Mouse (Mus musculus) embryo, embryonic 10.5 days (tissue): Measurements from ENCODE around the gene Olfr412.

Experiments
- DNase-seq: peaks from one replicate; pipeline ENCODE4 v3.0.0-alpha.2; 2015; ENCODE audit warnings: low spot score

Olfr412 gene

DNA sequence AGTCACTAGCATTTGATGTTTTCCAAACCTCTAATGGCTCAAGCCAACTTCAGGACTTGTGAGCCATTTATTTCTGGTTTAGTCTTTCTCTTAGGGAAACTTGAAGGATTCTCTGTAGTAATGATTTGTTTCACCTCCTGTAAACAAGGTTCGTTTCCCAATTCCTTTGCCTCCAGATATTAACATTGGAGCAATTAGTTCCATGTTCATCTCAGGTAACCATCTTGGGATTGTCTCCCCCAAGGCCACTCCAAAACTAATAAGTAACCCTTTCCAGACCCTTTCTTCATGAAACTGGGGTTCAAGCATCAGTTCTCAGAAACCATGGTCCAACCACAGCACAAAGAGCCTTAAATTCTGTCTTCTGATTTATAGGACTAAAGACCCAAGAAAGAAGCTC is at the start of gene Olfr412:
Gene Olfr412 (plus strand): TSS at position 301 of the 400 bp plus-strand sequence.
- DNase-seq: no peak

DNA sequence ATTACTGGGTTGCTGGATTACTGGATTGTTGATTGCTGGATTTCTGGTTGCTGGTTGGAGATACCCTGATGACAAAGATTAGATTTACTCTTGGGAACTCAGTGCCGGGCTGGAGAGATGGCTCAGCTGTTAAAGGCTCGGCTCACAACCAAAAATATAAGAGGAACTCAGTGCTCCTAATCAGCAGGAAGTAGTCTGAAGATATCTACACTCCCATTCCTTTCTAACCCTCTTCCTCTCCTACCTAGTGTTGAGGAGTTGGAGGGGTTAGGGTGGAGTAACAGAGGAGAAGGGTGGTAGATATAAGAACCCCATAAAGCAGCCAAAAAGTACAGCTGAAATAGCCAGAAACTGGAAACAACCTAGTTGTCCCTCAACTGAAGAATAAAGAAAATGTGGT is 35.8 kb upstream of the Olfr412 start:
- DNase-seq: no peak

GRCm38 (mm10) chr11:74328781-74329180 is 33.1 kb upstream of the Olfr412 start:
- no peak for DNase-seq

- DNase-seq: no peak
These were observed 23.9 kb upstream of the Olfr412 start, which contains the start of gene Olfr410 for GRCm38 (mm10) chr11:74337931-74338330. Olfr410 (minus strand) TSS chr11:74338031.

DNA sequence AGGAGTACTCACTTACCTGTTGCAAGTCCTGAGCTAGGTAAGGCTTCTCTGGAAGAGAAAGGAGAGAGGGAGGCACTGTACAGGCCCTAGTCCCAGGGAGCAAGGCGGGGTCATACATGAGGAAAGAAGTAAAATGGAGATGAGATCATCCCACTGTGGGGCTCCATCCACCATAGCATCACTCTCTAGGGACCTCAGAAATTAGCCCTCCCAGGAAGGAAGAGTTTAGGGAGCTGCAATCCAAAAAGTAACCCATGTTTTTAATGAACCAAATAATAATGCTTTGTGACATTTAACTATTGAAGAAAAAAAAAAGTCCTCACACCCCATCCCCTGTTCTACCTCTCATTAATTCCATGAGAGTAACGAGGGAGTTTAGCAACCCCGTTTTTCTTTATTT is 9.3 kb upstream of the Olfr412 start, which contains the start of gene Olfr411:
Gene Olfr411 (minus strand): TSS at position 101 of the 400 bp plus-strand sequence.
- no peak for DNase-seq

DNA sequence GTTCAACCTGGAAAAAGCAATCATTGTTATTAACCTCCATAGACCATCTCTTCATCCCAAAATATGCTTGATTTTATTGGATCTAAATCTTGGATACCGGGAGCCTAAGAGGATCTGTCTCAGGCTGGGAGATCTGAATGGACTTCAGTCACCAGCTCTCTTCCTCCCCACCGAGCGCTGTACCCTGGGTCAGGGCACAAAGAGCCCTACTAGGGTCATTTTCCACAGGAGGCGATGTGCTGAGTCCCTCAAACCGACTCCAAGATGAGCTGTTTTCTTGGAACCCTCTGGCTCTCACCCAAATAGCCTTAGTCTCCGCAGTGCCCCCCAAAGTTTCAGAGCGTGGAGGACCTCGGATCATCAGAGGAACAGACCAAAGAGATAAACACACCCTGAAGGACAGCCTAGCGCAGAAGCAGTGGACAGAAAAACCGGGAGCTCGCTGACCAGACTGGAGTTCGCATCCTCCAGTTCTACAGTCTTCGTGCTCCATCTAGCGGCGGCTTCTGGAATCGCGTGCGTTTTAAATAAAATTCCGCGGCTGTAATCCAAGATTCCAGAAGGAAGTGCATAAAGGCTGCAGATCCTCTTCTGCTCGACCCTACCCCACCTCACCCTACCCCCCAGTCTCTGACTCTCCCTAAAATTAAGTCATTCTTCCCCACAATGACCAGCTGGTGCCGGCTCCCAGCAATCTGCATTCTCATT is 9.7 kb downstream of the Olfr412 start:
- peak; percentile 91 for DNase-seq

GRCm38 (mm10) chr11:74376847-74377246 is 15.0 kb downstream of the Olfr412 start:
- DNase-seq: peak; percentile 73

DNA sequence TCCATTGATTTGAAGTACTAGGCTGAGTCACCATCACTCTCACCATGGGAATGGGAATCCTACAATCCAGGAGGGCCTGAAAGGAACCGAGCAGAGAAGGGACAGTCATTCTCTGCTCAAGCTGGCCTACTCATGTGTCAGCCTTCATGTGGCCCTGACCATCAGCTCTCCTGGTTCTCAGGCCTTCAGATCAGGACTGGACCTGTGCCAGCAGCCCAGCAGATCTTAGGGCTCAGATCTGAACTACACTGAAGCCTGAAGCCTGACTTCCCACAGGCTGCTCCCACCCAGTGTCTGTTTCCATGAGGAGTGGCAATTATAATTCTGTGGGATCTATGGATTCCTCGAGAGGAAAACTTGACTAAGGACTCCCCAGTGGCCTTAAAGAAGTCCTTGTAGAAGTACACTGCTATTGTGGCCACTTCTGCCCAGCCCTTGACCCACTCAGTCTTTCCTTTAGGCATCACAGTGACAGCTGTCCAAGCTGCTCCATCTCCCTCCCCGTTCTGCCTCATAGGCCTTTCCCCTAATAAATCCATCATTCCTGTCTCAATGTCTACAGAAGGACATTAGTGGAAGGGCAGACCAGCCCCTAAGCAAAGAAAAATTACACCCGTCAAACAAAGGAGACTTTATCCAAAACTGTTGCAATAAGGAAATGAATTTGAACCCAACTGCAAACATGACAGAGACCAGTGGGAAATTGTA is 17.5 kb downstream of the Olfr412 start:
- no peak for DNase-seq

DNA sequence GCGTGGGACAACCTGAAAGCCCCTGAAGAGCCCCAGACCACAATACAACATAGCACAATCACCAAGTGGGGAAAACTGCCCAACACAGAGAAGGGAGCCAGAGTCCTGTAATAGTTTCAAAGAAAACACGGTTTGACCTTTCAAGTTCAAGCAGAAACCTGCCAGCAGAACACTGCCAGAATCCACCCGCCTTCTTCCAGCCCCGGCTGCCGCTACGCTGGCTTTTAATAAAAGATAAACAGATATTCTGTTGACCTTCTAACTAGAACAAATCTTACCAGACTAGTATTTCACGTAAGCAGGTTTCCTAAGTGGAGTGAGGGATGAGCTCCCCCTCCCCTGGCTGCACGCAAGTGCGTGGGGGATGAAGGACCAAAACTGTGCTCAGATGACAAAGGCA is 23.8 kb downstream of the Olfr412 start:
- no peak for DNase-seq

- no peak for DNase-seq
These were observed 25.3 kb downstream of the Olfr412 start for GRCm38 (mm10) chr11:74387203-74387602.

GRCm38 (mm10) chr11:74391899-74392298 is 30.0 kb downstream of the Olfr412 start:
- no peak for DNase-seq

DNA sequence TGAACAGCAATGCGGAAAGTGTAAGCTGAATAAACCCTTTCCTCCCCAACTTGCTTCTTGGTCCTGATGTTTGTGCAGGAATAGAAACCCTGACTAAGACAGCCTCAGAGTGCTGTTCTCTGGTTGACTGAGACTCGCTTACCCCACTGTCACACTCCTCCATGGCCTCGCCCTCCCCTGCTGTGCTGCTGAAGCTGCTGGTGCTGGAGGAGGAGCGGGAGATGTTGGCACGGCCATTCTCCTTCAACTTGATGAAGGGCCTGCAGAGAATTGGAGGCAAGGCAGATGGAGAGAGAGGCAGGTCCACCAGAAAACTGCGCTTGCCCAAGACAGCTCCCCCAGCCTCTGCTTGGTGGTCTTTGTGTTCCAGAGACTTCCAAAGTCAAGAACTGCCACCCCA is 31.0 kb downstream of the Olfr412 start:
- DNase-seq: no peak

GRCm38 (mm10) chr11:74393489-74393888 is 31.6 kb downstream of the Olfr412 start:
- no peak for DNase-seq

GRCm38 (mm10) chr11:74395583-74395982 is 33.7 kb downstream of the Olfr412 start:
- DNase-seq: no peak

GRCm38 (mm10) chr11:74402126-74402525 is 40.3 kb downstream of the Olfr412 start:
- peak; percentile 43 for DNase-seq

GRCm38 (mm10) chr11:74404216-74404615 is 42.3 kb downstream of the Olfr412 start:
- no peak for DNase-seq

GRCm38 (mm10) chr11:74405201-74405600 is 43.3 kb downstream of the Olfr412 start:
- no peak for DNase-seq

DNA sequence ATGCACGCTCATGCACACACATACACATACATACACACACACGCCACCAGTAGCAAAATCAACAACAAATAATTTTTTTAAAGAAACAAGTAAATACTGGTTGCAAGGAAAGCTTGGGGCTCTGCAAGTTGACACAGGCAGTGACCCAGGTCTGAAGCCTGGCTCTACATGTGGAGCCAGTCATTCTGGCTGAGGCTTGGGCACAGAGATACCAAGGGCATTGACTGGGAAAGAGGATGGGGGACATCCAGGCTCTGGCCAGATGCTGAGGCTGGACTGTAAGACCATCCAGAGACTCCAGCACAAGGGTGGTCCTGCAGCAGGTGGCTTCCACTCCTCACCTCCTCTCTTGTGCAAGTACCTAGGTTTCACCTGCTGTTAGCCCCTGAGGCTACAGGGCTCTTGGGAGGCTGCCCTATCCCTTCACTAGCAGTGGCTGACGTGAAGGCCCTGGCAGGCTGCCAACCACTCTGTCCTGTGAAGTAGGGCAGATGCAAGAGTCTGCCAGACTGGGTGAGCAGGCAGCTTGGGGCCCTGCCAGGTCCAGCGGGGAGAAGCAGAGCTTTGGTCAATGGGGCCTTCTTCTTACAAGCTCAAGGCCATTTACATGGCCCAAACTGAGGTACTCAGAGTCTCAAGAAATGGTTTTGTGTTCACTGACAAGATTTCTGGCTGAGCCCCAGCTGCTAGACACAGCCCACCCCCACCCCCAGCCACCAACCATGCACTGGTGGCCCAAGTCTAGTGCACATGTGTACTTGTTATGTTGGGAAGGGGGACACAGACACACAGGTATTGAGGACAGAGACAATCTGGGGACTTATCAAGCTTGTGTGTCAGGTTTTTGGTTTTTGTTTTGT is 46.9 kb downstream of the Olfr412 start:
- no peak for DNase-seq

GRCm38 (mm10) chr11:74409447-74409754 is 47.5 kb downstream of the Olfr412 start:
- DNase-seq: no peak

DNA sequence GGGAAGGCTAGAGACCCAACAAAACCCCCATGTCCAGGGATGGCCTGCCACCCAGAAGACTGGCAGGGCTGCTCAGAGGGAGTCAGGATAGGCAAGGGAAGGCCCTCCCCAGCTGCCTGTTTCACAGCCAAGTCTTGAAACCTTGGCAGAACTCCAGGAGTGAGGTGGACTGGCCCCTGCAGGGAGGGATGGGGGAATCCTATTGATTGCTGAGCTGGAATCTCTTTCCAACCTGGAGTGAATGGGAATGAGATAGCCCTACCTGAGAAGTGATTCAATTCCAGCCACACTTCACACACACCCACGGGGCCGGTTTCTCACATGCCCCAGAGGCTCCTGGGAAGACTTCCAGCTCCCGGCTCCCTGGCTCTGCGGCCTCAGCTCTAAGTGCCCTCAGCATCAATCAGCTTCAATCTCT is 47.9 kb downstream of the Olfr412 start:
- no peak for DNase-seq

DNA sequence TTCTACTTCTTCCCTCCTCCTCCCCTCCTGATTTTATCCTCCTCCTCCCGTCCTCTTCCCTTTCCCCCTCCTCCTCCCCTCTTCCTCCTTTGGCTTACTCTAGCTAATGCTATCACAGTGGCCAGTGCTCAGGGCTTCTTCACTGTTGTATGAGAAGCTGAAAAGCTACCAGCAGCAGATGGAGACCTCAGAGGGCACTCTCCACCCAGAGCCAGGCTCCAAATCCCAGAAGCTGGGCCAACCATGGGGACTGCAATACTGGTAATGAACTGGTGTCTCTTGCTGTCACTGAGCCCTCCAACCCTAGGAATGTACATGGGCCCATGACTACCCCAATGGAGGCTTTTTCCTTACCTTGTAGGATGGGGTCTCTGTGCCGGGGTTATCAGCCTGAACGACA is 50.1 kb downstream of the Olfr412 start:
- DNase-seq: no peak

DNA sequence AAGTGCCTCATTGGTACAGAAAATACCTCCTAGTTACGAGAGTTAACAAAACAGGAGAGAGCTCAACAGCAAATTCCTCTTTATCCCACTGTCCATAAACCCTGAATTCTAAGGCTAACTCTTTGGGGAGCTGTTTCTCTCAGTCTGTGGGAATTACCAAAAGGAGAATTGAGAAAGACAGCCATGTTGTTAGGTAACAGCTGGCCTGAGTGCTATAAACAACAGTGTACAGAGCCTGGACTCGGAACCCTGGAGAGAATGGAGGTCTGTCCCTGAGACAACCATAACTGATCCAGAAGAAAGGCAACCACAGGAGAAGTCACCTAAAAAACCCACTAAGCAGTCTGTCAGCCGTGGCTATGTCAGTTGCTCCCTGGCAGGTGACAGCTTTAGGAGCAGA is 50.6 kb downstream of the Olfr412 start:
- no peak for DNase-seq
